Mouse (Mus musculus) C2C12 (cell line): ENCODE data around the gene Tmem132e.

Experiments
- CEBPB ChIP-seq: IDR thresholded peaks from one replicate; pipeline ENCODE4 v1.6.1; 2011; ENCODE audit warnings: low read depth, mild to moderate bottlenecking, control low read depth, moderate library complexity
- CTCF ChIP-seq: IDR thresholded peaks from one replicate; pipeline ENCODE4 v1.5.1; 2011; ENCODE audit not compliant: control insufficient read depth, insufficient read depth, insufficient read length
- USF1 ChIP-seq: IDR thresholded peaks from one replicate; pipeline ENCODE4 v1.6.1; 2011; ENCODE audit warnings: low read depth, mild to moderate bottlenecking, control low read depth, moderate library complexity

DNA sequence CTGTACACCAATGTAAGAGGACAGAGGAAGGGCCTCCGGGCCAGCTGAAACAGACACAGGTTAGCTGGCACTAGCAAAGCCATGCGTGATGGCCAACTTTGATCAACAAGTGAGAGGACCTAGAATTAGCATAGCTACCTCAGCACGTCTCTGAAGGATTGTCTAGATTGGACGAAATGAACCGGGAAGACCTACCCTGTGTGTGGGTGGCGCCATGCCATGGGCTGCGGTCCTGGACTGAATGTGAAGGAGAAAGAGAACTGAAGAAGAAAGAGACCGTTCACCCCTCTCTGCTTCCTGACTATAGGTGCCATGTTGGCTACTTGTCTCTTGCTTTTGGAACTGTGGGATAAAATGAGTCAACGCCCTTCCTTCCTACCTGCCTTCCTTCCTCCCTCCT, 76.8 kb downstream of the Tmem132e start:
- TF ChIP-seq CTCF (no peak), USF1 (no peak), CEBPB (no peak)
